Mouse (Mus musculus): ENCODE results near the gene Vmn2r60. TPM values are rescaled to one million over a fixed set of nuclear protein-coding genes. Genes with fewer than 3 reads are reported as not detected.

The Vmn2r60 gene
- 0.01 TPM in 1 of 2 replicates, not detected in the other for polyA plus RNA-seq (2021; fragmentation: Nextera tagmentation)
- long read RNA-seq, experiment 1, result 0 reads
- long read RNA-seq, experiment 2, result 0 reads

DNA sequence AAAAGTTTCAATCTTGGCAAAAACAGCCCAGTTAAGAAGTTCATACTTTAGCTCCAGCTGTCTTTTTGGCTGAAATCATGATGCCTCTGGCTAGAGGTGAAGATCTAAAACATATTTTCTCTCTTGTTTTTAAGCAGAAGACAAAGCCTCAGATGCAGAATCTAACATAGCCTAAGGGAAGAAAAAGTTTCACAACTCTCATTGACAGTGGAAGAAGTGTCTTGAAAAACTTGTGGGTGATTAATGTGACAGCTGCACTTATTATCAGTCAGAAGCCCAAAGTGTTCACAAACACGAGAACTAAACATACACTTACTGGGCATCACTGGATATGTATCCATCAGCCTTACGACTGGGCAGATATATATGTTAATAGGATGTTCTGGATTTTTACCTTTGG, at the start of gene Vmn2r60:
Vmn2r60 (plus strand) TSS at position 301 of the 400 bp plus-strand sequence.

DNA sequence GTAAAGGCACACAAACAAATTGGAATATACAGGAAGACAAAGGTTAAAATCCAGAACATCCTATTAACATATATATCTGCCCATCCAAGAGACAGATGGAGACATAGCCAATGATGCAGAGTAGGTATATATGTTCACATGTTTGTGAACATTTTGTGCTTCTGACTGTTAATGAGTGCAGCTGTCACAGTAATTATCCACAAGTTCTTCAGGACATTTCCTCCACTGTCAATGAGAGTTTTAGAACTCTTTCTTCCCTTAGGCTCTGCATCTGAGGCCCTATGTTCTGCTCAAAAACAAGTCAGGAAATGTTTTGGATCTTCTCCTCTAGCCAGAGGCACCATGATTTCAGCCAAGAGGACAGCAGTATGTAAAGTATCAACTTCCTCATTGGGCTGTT, 48.6 kb upstream of the Vmn2r60 start, which contains the start of gene Vmn2r59:
Vmn2r59 (minus strand) TSS at position 101 of the 400 bp plus-strand sequence.

Other genes starting within 250 kb of the Vmn2r60 start
- not detected in 2 replicates for gene Vmn2r58, start 235.1 kb upstream of the Vmn2r60 start, polyA plus RNA-seq (2021; fragmentation: Nextera tagmentation)
- not detected in 2 replicates for gene Vmn2r59, start 48.7 kb upstream of the Vmn2r60 start, polyA plus RNA-seq (2021; fragmentation: Nextera tagmentation)
- gene Vmn2r61, start 152.3 kb downstream of the Vmn2r60 start, polyA plus RNA-seq (2021; fragmentation: Nextera tagmentation), result not detected in 2 replicates